Mouse (Mus musculus) MEL (cell line): Measurements from ENCODE around the gene Mogat2. TPM values are rescaled to one million over a fixed set of nuclear protein-coding genes. Genes with fewer than 3 reads are reported as not detected.
A peak's percentile ranks its signal among the peaks of the same experiment; 100 is the strongest.

Experiments
- DNase-seq: peaks from one replicate; pipeline ENCODE4 v3.0.0; 2011; ENCODE audit warnings: low read depth, low spot score
- H3K27ac ChIP-seq: 2 replicates; pipeline ENCODE4 v1.5.1; 2012; ENCODE audit warnings: low read depth, mild to moderate bottlenecking, control low read depth, low read length, moderate library complexity; ENCODE audit not compliant: control insufficient read depth
- H3K27me3 ChIP-seq, 2 experiments: fragments of 150-350 bp in 1 of 2; sonication (generic) in 1 of 2; 2 replicates each; pipeline ENCODE4 v1.6.1; 2012; ENCODE audit warnings: low read length in 2 of 2, mild to moderate bottlenecking in 2 of 2, improper control_type of control experiment in 1 of 2, moderate library complexity in 1 of 2; ENCODE audit not compliant: insufficient read depth in 2 of 2, control insufficient read depth in 1 of 2
- H3K36me3 ChIP-seq, 2 experiments: 2 replicates each; pipeline ENCODE4 v1.6.1; 2012 to 2014; ENCODE audit warnings: low read length in 2 of 2, improper control_type of control experiment in 1 of 2, inconsistent platforms in 1 of 2, mild to moderate bottlenecking in 1 of 2; ENCODE audit not compliant: insufficient read depth in 2 of 2, control insufficient read depth in 1 of 2
- H3K4me1 ChIP-seq, 2 experiments: fragments of 150-350 bp in 1 of 2; sonication (generic) in 1 of 2; 2 replicates each; pipeline ENCODE4 v1.6.1; 2012; ENCODE audit warnings: low read length in 2 of 2, improper control_type of control experiment in 1 of 2, mild to moderate bottlenecking in 1 of 2; ENCODE audit not compliant: insufficient read depth in 2 of 2, control insufficient read depth in 1 of 2
- H3K4me3 ChIP-seq, 2 experiments: fragments of 150-350 bp in 1 of 2; sonication (generic) in 1 of 2; 2 replicates each; pipeline ENCODE4 v1.5.1; 2012; ENCODE audit warnings: low read depth in 2 of 2, low read length in 2 of 2, mild to moderate bottlenecking in 2 of 2, moderate library complexity in 2 of 2, control low read depth in 1 of 2, improper control_type of control experiment in 1 of 2; ENCODE audit not compliant: control insufficient read depth in 1 of 2, insufficient read depth in 1 of 2
- H3K79me2 ChIP-seq: 2 replicates; pipeline ENCODE4 v1.6.1; 2012; ENCODE audit warnings: mild to moderate bottlenecking, low read length, moderate library complexity; ENCODE audit not compliant: control insufficient read depth, poor library complexity, insufficient read depth
- H3K9ac ChIP-seq: 2 replicates; pipeline ENCODE4 v1.6.1; 2012; ENCODE audit warnings: low read depth, mild to moderate bottlenecking, control low read depth, low read length, moderate library complexity; ENCODE audit not compliant: control insufficient read depth, poor library complexity, severe bottlenecking
- H3K9me3 ChIP-seq: fragments of 150-350 bp; sonication (generic); replicated peaks from 2 replicates; pipeline ENCODE4 v1.6.1; 2012; ENCODE audit warnings: mild to moderate bottlenecking, low read length, improper control_type of control experiment, moderate library complexity; ENCODE audit not compliant: insufficient read depth
- CTCF ChIP-seq, 3 experiments: IDR thresholded peaks in 2 of 3; conservative IDR thresholded peaks in 1 of 3; 2 replicates each; pipeline ENCODE4 v1.5.1; 2011 to 2012; ENCODE audit warnings: low read length in 3 of 3, low read depth in 2 of 3, mild to moderate bottlenecking in 2 of 3, improper control_type of control experiment in 1 of 3, inconsistent platforms in 1 of 3, mixed read lengths in 1 of 3, moderate library complexity in 1 of 3; ENCODE audit not compliant: control insufficient read depth in 1 of 3, insufficient read depth in 1 of 3, poor library complexity in 1 of 3, severe bottlenecking in 1 of 3
- EP300 ChIP-seq, 2 experiments: IDR thresholded peaks; 2 replicates each; pipeline ENCODE4 v1.6.1; 2011; ENCODE audit warnings: improper control_type of control experiment in 2 of 2, low read length in 2 of 2, low read depth in 1 of 2, mild to moderate bottlenecking in 1 of 2
- GABPA ChIP-seq: IDR thresholded peaks from 2 replicates; pipeline ENCODE4 v1.6.1; 2012; ENCODE audit warnings: low read depth, mild to moderate bottlenecking, inconsistent platforms, low read length, improper control_type of control experiment, moderate library complexity
- GATA1 ChIP-seq: IDR thresholded peaks from 2 replicates; pipeline ENCODE4 v1.6.1; 2011; ENCODE audit warnings: low read depth, low read length, improper control_type of control experiment
- JUND ChIP-seq: IDR thresholded peaks from 2 replicates; pipeline ENCODE4 v1.6.1; 2011; ENCODE audit warnings: low read depth, mild to moderate bottlenecking, improper control_type of control experiment, low read length
- KAT2A ChIP-seq: conservative IDR thresholded peaks from 2 replicates; pipeline ENCODE4 v1.6.1; 2012; ENCODE audit warnings: low read depth, low read length, improper control_type of control experiment, inconsistent platforms
- MAFK ChIP-seq: IDR thresholded peaks from 2 replicates; pipeline ENCODE4 v1.6.1; 2011; ENCODE audit warnings: low read depth, mild to moderate bottlenecking, low read length, improper control_type of control experiment, borderline replicate concordance
- MAX ChIP-seq: IDR thresholded peaks from 2 replicates; pipeline ENCODE4 v1.6.1; 2011; ENCODE audit warnings: low read length, improper control_type of control experiment
- MYC ChIP-seq: IDR thresholded peaks from 2 replicates; pipeline ENCODE4 v1.6.1; 2011; ENCODE audit warnings: low read depth, mild to moderate bottlenecking, low read length, improper control_type of control experiment, moderate library complexity
- NELFE ChIP-seq: IDR thresholded peaks from 2 replicates; pipeline ENCODE4 v1.6.1; 2011; ENCODE audit warnings: low read depth, low read length, improper control_type of control experiment
- POLR2AphosphoS2 ChIP-seq: IDR thresholded peaks from 2 replicates; pipeline ENCODE4 v1.6.1; 2011; ENCODE audit warnings: low read length, improper control_type of control experiment
- POLR2AphosphoS5 ChIP-seq: IDR thresholded peaks from 2 replicates; pipeline ENCODE4 v1.6.1; 2012; ENCODE audit warnings: low read depth, borderline replicate concordance, mild to moderate bottlenecking, inconsistent platforms, low read length, moderate library complexity, mixed read lengths
- polyA plus RNA-seq, 2 experiments: library from polyadenylated mRNA; stranded (reverse) in 1 of 2; unstranded in 1 of 2; fragments of >175 nt in 1 of 2; fragments of >200 nt in 1 of 2; gene quantifications; 2 replicates each; pipeline versions ENCODE4 v1.2.1 to v1.2.4; 2012; ENCODE audit warnings: low replicate concordance in 2 of 2, low read depth in 1 of 2; ENCODE audit not compliant: insufficient read length in 2 of 2, insufficient read depth in 1 of 2, missing spikeins in 1 of 2
- total RNA-seq: library from RNA; depleted of rRNA; stranded (reverse); fragments of 300-350 nt; gene quantifications from 2 replicates; pipeline ENCODE4 v1.2.3, GENCODE M21; 2012

Mogat2 gene
- total and polyA plus RNA-seq, 3 experiments = 0.13 TPM; not detected in 2

GRCm38 (mm10) chr7:99215347-99215855 lies 23.0 kb downstream of the Mogat2 start:
- no peak for TF ChIP-seq MAX
- TF ChIP-seq JUND = no peak
- no peak for TF ChIP-seq KAT2A
- Histone ChIP-seq H3K4me3 (no peak overlapping the region), H3K36me3 (no peaks in the 10 kb centered on the region; a peak in 1 of 4 replicates), H3K79me2 (no peaks in the 10 kb centered on the region), H3K27me3 (peaks cover 0 to 1% of the 10 kb centered on the region in 2 experiments; a peak in 2 of 4 replicates), H3K9ac (no peak overlapping the region), H3K27ac (no peak overlapping the region), H3K4me1 (no peaks in the 10 kb centered on the region), H3K9me3 (no peaks in the 10 kb centered on the region)
- peak; percentile 13 for DNase-seq

- H3K79me2 ChIP-seq = no peaks in the 10 kb centered on the region
- DNase-seq = no peak
- no peak overlapping the region for H3K27ac ChIP-seq
- no peak overlapping the region for H3K9ac ChIP-seq
- H3K27me3 ChIP-seq = peaks cover 0 to 1% of the 10 kb centered on the region in 2 experiments; a peak in 2 of 4 replicates
- no peaks in the 10 kb centered on the region for H3K9me3 ChIP-seq
- TF ChIP-seq MAFK (0 out of 2 replicates have a peak, but pooled peaks have one; percentile 24), POLR2AphosphoS2 (no peak)
- H3K36me3 ChIP-seq = no peaks in the 10 kb centered on the region; a peak in 1 of 4 replicates
- H3K4me1 ChIP-seq = no peaks in the 10 kb centered on the region
- no peak overlapping the region for H3K4me3 ChIP-seq
These were observed 23.7 kb downstream of the Mogat2 start for GRCm38 (mm10) chr7:99214621-99215185.

DNA sequence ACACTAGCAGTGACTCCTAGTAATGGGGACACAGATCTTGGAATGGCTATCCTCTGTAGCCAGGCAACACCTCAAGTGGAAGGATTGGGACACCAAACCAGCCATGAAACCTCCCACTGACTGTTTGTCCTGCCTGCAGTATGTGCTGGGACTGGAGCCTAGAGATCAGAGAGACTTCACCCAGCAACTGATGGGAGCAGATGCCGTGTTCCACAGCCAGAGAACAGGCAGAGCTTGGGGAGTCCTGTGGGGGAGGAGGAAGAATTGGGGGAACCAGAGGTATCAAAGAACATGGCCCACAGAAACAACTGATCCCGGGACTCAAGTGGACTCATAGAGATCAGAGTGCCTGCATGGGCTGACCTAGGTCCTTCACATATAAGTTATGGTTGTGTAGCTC lies 24.7 kb downstream of the Mogat2 start:
- Histone ChIP-seq H3K9ac (no peak overlapping the region), H3K27me3 (peaks cover 0 to 3% of the 10 kb centered on the region in 2 experiments; a peak in 2 of 4 replicates)
- TF ChIP-seq MYC (no peak), CTCF (IDR thresholded peaks at IDR 0.05 in 2 of 3, conservative IDR thresholded peaks at IDR 0.05 in 1 of 3; ENCODE audit: control insufficient read depth in 1 of 3, insufficient read depth in 1 of 3, low read depth in 2 of 3, low read length in 3 of 3, poor library complexity in 1 of 3, severe bottlenecking in 1 of 3) (no peak), POLR2AphosphoS5 (no peak)

GRCm38 (mm10) chr7:99213056-99213455 lies 25.4 kb downstream of the Mogat2 start:
- Histone ChIP-seq H3K4me1 (no peaks in the 10 kb centered on the region), H3K4me3 (no peak overlapping the region), H3K9ac (no peak overlapping the region), H3K9me3 (no peaks in the 10 kb centered on the region), H3K36me3 (no peaks in the 10 kb centered on the region; a peak in 1 of 4 replicates), H3K27me3 (peaks cover 0 to 3% of the 10 kb centered on the region in 2 experiments; a peak in 2 of 4 replicates), H3K27ac (no peak overlapping the region), H3K79me2 (no peaks in the 10 kb centered on the region)
- peak; percentile 10 for DNase-seq
- TF ChIP-seq EP300 (IDR thresholded peaks at IDR 0.05; ENCODE audit: low read depth in 1 of 2, low read length in 2 of 2) = peak; percentile 46 to 51; a peak in 2 of 4 replicates
- TF ChIP-seq GATA1 = peak; percentile 52
- no peak for TF ChIP-seq GABPA
- no peak for TF ChIP-seq CTCF (IDR thresholded peaks at IDR 0.05 in 2 of 3, conservative IDR thresholded peaks at IDR 0.05 in 1 of 3; ENCODE audit: control insufficient read depth in 1 of 3, insufficient read depth in 1 of 3, low read depth in 2 of 3, low read length in 3 of 3, poor library complexity in 1 of 3, severe bottlenecking in 1 of 3)
- TF ChIP-seq NELFE = no peak

More for the DNA sequence above, 24.7 kb downstream of the Mogat2 start:
- Histone ChIP-seq H3K27ac (no peak overlapping the region), H3K9me3 (no peaks in the 10 kb centered on the region), H3K36me3 (no peaks in the 10 kb centered on the region; a peak in 1 of 4 replicates), H3K79me2 (no peaks in the 10 kb centered on the region), H3K4me1 (no peaks in the 10 kb centered on the region), H3K4me3 (no peak overlapping the region)
- no peak for DNase-seq
